Mouse (Mus musculus) central nervous system, embryonic 11.5 days (tissue): ENCODE results near the gene Peak1. TPM values are rescaled to one million over a fixed set of nuclear protein-coding genes. Genes with fewer than 3 reads are reported as not detected.

Source experiments
- polyA plus RNA-seq: library from polyadenylated mRNA; depleted of rRNA; stranded (reverse); fragments of >200 nt; gene quantifications from 2 replicates; pipeline ENCODE4 v1.2.3, GENCODE M21; 2012; rRNA removed

Gene Peak1
- polyA plus RNA-seq: 3.8 and 6.8 TPM in 2 replicates

GRCm38 (mm10) chr9:56417948-56418737 lies at the start of gene Peak1, which contains the start of gene Hmg20a:
TSS of gene Peak1 (minus strand) at chr9:56418067.
TSS of gene Hmg20a (plus strand) at chr9:56418609.

GRCm38 (mm10) chr9:56165377-56165776 lies 252.5 kb downstream of the Peak1 start, which contains the start of gene Tspan3:
TSS of gene Tspan3 (minus strand) at chr9:56165477.

Other genes with a start within 250 kb of the Peak1 start
- gene Hmg20a, start 542 bp upstream of the Peak1 start, polyA plus RNA-seq: 52.9 and 67.2 TPM in 2 replicates